Mouse (Mus musculus) CD8-positive naive resting alpha-beta T cell, adult 2 months (primary cell): ENCODE measurements around the gene Usp18.

Source experiments
- DNase-seq, 2 experiments: peaks; one replicate each; pipeline ENCODE4 v3.0.0; 2022; ENCODE audit warnings: low read depth in 2 of 2, low spot score in 2 of 2

Usp18 gene

GRCm38 (mm10) chr6:121224067-121224466 is 21.6 kb upstream of the Usp18 start:
- no peak for DNase-seq

GRCm38 (mm10) chr6:121224993-121225392 is 20.7 kb upstream of the Usp18 start:
- no peak for DNase-seq

- no peak for DNase-seq
These were observed 19.7 kb upstream of the Usp18 start for GRCm38 (mm10) chr6:121226043-121226442.

GRCm38 (mm10) chr6:121226744-121227143 is 19.0 kb upstream of the Usp18 start:
- no peak for DNase-seq

- DNase-seq, result no peak
These were observed 17.3 kb upstream of the Usp18 start for GRCm38 (mm10) chr6:121228421-121228820.

GRCm38 (mm10) chr6:121232652-121233051 is 13.1 kb upstream of the Usp18 start:
- no peak for DNase-seq

- DNase-seq, result no peak
These were observed 9.3 kb upstream of the Usp18 start for GRCm38 (mm10) chr6:121236386-121236785.

- DNase-seq, result no peak
These were observed 7.5 kb upstream of the Usp18 start for GRCm38 (mm10) chr6:121238209-121238608.

GRCm38 (mm10) chr6:121241780-121242179 is 3.9 kb upstream of the Usp18 start:
- DNase-seq, result no peak

- no peak for DNase-seq
These were observed 2.5 kb upstream of the Usp18 start for GRCm38 (mm10) chr6:121243161-121243560.

- no peak for DNase-seq
These were observed 293 bp downstream of the Usp18 start for GRCm38 (mm10) chr6:121246037-121246361.

GRCm38 (mm10) chr6:121250406-121250805 is 4.7 kb downstream of the Usp18 start:
- no peak for DNase-seq

- DNase-seq, result no peak
These were observed 5.5 kb downstream of the Usp18 start for GRCm38 (mm10) chr6:121251256-121251655.

- peak; percentile 70 to 84 for DNase-seq
These were observed 14.8 kb downstream of the Usp18 start for GRCm38 (mm10) chr6:121260548-121260947.

- DNase-seq, result no peak
These were observed 15.5 kb downstream of the Usp18 start for GRCm38 (mm10) chr6:121261233-121261632.

GRCm38 (mm10) chr6:121262004-121262403 is 16.3 kb downstream of the Usp18 start:
- no peak for DNase-seq

GRCm38 (mm10) chr6:121262496-121262895 is 16.8 kb downstream of the Usp18 start:
- DNase-seq, result no peak

- no peak for DNase-seq
These were observed 24.4 kb downstream of the Usp18 start for GRCm38 (mm10) chr6:121270156-121270555.

GRCm38 (mm10) chr6:121271707-121272074 is 26.0 kb downstream of the Usp18 start:
- no peak for DNase-seq

- peak; percentile 60 to 81 for DNase-seq
These were observed 26.5 kb downstream of the Usp18 start for GRCm38 (mm10) chr6:121272075-121272800.

GRCm38 (mm10) chr6:121274356-121274755 is 28.6 kb downstream of the Usp18 start:
- peak; percentile 44 to 58 for DNase-seq

GRCm38 (mm10) chr6:121284132-121284531 is 38.4 kb downstream of the Usp18 start:
- DNase-seq, result no peak

- no peak for DNase-seq
These were observed 53.6 kb downstream of the Usp18 start for GRCm38 (mm10) chr6:121299317-121299716.
